Mouse (Mus musculus) splenic B cell, adult 2 months (primary cell): Measurements from ENCODE around the gene 3110040M04Rik.
A peak's percentile ranks its signal among the peaks of the same experiment; 100 is the strongest.

ENCODE experiments used
- DNase-seq: peaks from one replicate; pipeline ENCODE4 v3.0.0-alpha.2; 2011; ENCODE audit warnings: low read depth, low spot score
- H3K27me3 ChIP-seq: 2 replicates; pipeline ENCODE4 v1.6.1; 2012; ENCODE audit warnings: mild to moderate bottlenecking, low read length, moderate library complexity, mixed read lengths; ENCODE audit not compliant: control insufficient read depth, poor library complexity, insufficient read depth, severe bottlenecking
- H3K36me3 ChIP-seq: 2 replicates; pipeline ENCODE4 v1.6.1; 2012; ENCODE audit warnings: mild to moderate bottlenecking, low read length, moderate library complexity, mixed read lengths; ENCODE audit not compliant: control insufficient read depth, poor library complexity, insufficient read depth, severe bottlenecking

The 3110040M04Rik gene

DNA sequence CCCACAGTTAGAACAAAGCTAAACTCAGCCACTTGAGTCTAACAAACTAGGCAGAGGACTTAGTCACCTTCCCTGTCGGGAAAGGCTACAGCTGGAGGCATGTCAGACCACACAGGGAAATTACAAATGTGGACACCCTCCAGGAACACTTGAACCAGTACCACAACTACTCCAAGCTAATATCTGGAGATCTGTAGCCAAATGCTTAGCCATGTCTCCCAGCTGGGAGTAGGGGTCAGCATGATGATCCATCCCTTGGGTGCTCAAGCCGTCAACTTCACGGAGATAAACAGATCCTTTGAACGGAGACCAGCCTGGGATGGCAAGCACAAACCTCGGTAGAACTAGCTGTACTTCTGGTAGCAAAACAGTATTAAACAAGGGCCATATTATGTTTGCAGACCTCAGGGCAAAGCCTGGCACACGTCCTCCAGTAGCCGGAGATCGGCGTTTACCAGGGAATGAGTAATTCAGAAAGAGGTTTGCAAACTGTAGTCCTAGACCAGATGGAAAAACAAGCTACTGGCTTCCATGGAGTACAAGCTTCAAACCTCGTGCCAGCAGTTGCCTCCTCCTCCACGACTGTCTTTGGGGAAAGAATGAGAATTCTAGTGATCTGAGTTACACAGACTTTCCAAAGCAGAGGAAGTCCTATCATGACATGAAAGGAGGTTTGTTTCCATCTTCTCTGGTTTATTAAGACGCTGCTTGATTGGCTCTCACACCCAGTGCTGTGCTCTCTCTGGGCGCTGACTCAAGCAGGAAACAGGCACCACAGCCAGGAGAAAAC is 32.4 kb downstream of the 3110040M04Rik start:
- DNase-seq: no peak
- Histone ChIP-seq H3K27me3 (no peaks in the 10 kb centered on the region), H3K36me3 (no peaks in the 10 kb centered on the region)

DNA sequence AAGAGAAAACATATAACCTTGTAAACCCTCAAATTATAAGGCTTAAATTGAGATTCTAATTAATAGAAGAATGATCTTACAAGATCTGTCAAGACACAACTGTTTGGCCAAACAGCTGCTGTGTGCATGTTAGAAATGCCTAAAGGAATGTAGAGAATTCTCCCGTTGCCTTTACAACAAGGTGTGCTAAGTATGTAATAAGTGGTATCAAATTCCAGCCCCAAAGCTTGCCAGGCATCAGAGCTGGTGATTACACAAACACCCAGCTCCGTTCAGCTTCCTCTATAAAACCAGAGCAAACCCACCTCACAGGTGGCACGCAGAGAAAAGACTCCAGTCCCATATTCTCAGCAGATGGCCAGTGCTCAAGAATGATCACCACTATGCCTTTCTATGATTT is 33.9 kb downstream of the 3110040M04Rik start:
- DNase-seq: no peak
- Histone ChIP-seq H3K27me3 (no peaks in the 10 kb centered on the region), H3K36me3 (no peaks in the 10 kb centered on the region)

DNA sequence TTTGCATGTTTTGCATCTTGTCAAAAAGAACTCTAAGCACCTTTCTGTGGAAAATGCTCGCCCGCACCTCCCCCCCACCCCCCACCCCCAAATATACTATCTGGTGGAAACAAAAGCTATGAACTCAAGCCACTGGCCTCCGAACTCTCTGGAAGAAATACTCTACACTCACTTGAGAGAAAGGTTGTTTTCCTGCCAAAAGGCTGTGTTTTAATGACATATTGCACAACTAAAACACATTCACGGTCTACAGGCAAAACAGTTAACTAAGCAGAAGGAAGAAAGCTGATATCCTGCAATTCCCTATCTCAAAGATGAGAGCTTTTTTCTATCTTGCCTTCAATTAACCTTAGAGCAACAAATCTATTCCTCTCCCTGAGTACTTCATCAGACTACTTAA is 39.4 kb downstream of the 3110040M04Rik start:
- Histone ChIP-seq H3K27me3 (no peaks in the 10 kb centered on the region), H3K36me3 (no peaks in the 10 kb centered on the region)
- no peak for DNase-seq

DNA sequence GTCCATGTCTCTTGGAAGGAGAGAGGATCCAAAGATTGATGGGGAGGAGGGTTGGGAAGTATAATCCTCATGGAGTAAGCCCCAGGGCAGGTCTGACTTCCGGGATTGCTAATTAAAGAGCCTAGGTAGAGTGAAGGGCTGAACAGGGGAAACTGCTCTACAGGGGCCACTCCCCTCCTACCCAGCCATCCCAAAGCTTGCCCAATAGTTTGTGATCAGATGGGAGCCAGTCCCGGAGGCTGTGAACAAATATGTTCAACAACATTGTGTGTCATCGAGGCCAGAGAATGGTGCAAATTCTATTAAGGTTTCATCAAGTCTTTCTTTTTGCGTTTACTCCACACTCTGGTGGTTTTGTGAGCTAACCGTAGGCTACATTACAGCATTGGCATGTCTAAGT is 40.1 kb downstream of the 3110040M04Rik start:
- Histone ChIP-seq H3K27me3 (no peaks in the 10 kb centered on the region), H3K36me3 (no peaks in the 10 kb centered on the region)
- DNase-seq: no peak

DNA sequence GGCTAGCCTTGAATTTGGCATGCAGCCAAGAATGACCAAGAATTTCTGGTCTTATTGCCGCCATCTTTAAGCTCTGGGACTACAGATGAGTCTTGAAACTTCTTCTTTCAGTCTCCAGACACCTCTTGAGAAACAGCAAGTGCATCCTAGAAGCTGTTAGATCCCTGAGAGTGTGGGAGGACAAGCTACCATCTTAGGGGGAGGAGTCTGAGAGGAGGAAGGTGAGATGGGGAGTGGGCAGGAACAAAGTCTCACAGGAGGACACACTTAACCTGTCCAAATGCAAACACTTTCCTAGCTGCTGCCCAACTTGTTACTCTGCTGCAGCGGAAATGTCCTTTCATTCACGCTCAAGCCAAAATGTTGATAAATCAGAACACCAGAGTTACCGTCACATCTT is 40.8 kb downstream of the 3110040M04Rik start:
- no peaks in the 10 kb centered on the region for H3K27me3 ChIP-seq
- H3K36me3 ChIP-seq: no peaks in the 10 kb centered on the region
- DNase-seq: no peak

DNA sequence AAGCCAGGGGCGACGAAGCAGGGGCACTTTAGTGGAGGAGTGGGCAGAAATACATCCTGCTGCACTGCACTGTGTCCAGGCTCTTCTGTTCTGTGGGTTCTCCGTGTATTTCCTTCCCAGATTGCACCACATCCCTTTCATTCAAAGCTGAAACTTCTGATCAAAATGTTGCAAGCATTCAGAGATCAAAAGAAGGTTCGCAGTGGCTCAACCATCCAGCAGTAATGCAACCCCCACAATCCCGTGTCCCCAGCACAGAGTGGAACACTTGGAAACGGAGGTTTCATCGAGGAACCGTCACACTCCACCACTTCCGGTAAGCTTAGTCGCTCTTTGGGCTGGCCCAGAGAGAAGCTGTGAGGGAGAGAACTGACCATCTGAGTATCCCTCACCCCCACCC is 41.2 kb downstream of the 3110040M04Rik start:
- no peaks in the 10 kb centered on the region for H3K27me3 ChIP-seq
- no peaks in the 10 kb centered on the region for H3K36me3 ChIP-seq
- DNase-seq: no peak

DNA sequence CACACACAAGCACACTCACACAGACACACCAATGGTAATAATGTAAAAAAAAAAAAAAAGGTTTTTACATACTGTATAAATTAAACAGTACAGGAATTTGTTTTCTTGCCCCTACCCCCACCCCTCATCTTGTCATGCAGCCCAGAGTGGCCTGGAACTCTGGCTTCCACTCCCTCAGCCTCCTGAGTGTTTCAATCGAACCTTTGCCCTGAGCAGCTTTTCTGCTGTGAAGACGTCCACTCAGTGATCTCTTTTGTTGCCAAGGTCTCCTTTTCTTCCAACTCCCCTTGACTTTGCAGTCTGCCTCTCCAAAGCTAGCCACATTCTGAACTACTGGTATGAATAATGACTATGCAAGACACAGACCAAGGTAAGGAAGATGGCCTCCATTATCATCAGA is 41.9 kb downstream of the 3110040M04Rik start:
- no peak for DNase-seq
- no peaks in the 10 kb centered on the region for H3K27me3 ChIP-seq
- H3K36me3 ChIP-seq: no peaks in the 10 kb centered on the region

DNA sequence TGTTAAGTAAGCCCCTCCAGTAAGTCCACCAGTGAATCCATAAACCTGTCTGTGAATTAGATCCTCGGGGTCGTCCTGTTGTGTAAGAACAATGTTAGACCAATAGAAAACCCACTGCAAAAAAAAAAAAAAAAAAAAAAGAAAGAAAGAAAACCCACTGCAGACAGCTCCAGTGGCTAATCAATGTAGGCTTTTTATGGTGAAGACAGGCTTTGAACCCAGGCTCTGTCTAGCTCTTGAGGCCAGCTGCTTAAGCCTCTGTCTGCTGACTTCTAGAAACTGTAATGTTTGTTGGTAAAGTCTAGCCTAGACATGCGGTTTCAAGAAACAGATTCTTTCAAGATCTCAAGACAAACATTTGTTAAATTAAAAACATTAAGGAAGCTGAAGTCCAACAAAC is 46.2 kb downstream of the 3110040M04Rik start:
- Histone ChIP-seq H3K27me3 (no peaks in the 10 kb centered on the region), H3K36me3 (no peaks in the 10 kb centered on the region)
- DNase-seq: no peak

DNA sequence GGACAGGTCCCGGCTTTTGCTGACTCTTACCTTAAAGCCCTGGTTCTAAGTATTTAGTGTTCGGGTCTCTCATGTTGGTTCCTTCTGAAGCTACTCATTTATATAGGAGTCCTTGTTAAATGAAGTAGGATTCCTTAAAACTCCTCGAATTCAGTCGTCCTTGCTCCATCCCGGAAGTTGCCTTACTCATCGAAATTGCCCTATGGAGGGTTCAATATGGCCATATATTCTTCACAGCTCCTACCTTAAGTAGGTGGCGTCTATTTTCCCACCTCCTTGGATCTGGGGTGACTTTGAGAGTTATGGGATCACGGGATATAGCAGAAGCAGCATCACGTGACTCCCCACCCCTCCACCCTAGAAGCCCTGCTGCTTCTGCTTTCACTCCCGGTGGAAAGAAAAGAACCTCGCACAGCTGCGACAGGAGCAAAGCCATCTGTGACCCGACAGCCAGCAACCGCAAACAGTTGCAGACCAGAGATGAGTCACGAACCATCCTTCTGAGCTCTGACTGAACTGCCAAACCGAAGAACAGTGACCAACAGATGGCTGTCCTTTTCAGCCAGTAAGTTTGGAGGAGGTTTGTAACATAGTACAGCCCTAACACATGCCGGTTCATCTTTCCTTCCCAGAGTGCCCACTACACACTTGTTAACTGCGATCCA is 46.7 kb downstream of the 3110040M04Rik start:
- DNase-seq: peak; percentile 71
- Histone ChIP-seq H3K27me3 (no peaks in the 10 kb centered on the region), H3K36me3 (no peaks in the 10 kb centered on the region)

DNA sequence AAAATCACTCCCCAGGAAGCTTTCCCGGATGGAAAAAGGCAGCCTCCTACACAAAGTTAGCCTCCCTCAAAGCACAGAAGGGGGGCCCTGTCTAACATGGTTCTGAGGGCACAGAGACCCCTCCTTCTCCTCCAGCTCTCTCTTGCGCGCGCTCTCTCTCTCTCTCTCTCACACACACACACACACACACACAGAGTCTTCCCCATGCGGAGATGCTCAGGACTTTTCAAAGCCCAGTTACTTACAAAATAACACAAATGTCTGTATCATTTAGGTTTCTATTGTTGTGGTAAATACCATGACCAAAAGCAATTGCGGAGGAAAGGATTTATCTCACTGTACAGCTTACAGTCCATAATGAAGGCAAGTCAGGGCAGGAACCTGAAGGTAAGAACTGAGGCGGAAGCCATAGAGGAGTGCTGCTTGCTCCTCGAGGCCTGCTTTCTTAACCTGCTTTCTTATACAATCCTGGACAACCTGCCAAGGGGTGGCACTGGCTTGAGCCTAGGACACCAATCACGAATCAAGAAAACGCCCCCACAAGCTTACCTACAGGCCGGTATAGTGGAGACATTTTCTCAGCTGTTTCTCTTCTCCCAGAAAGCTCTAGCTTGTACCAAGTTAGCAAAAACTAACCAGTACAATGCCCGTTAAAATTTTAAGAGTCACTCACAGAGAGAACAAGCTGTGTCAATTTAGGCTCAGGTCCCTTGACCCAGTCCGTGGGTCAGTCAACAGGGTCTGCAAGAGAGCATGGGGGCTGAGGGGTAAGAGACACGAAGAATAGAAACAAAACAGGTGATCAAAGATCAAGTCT is 47.5 kb downstream of the 3110040M04Rik start:
- DNase-seq: peak; percentile 7
- H3K27me3 ChIP-seq: no peaks in the 10 kb centered on the region
- no peaks in the 10 kb centered on the region for H3K36me3 ChIP-seq
